Mouse (Mus musculus): ENCODE data around the gene Rbfox1. TPM values are rescaled to one million over a fixed set of nuclear protein-coding genes. Genes with fewer than 3 reads are reported as not detected.

Gene Rbfox1
- polyA plus RNA-seq, 1 experiment: not detected

DNA sequence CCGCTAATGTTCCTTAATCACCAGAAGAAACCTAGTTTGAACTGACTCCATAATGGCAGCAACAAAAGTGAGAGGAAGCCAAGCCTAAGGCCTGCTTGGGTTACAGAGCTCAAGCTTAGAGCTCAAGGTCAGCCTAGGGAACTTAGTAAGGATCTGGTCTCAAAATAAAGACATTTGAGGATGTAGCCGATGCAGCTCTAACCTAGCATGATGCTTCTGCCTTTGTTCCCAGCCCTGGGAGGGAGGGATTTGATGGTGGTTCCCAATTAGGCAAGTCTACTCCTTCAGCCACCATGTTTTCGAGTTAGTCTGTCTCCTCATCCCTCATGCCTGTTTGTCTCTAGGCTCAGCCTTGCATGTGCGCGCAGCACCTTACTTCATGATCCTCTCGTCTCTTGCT lies 1548.1 kb downstream of the Rbfox1 start:
- 97% methylated on average over 6 of the region's 6 CpGs for WGBS
- H3K27ac ChIP-seq (ENCODE audit: insufficient read depth, low read depth, low read length): no peak overlapping the region
- TF ChIP-seq POLR2A (IDR thresholded peaks at IDR 0.05; ENCODE audit: insufficient read depth, low read depth, low read length): no peak
- TF ChIP-seq CTCF (IDR thresholded peaks at IDR 0.05; ENCODE audit: insufficient read depth, low read depth, low read length): no peak
- H3K4me1 ChIP-seq (ENCODE audit: control insufficient read depth, insufficient read depth, low read length): no peaks in the 10 kb centered on the region
- H3K4me3 ChIP-seq (ENCODE audit: insufficient read depth, low read depth, low read length): no peak overlapping the region

DNA sequence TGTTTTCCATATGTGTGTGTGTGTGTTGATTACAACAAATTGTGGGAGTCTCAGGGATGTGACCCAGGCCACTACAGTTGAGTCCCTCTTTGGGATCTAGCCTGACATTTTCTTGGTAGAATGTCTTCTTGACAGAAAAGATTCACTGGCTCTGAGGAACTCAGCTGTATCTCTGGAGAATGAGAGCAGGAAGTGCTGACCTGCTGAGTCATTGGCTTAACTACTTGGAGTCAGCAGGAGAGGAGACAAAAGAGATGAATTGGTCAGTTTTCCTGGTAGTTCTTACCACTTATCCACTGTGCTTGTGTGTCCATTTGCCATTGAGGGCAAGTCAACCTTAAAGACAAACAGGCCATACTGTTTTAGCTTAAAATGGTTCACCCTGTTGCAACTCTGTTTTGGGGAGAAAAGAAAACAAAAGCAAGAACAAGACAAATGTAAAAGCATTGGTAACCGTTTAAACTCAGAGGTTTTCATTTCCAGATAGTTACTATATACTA lies 1561.7 kb downstream of the Rbfox1 start:
- 78% methylated on average over 1 of the region's 1 CpGs for WGBS
- Histone ChIP-seq H3K4me3 (ENCODE audit: insufficient read depth, low read depth, low read length) (no peak overlapping the region), H3K27ac (ENCODE audit: insufficient read depth, low read depth, low read length) (no peak overlapping the region), H3K4me1 (ENCODE audit: control insufficient read depth, insufficient read depth, low read length) (no peaks in the 10 kb centered on the region)
- no peak for TF ChIP-seq CTCF (IDR thresholded peaks at IDR 0.05; ENCODE audit: insufficient read depth, low read depth, low read length)
- no peak for TF ChIP-seq POLR2A (IDR thresholded peaks at IDR 0.05; ENCODE audit: insufficient read depth, low read depth, low read length)

DNA sequence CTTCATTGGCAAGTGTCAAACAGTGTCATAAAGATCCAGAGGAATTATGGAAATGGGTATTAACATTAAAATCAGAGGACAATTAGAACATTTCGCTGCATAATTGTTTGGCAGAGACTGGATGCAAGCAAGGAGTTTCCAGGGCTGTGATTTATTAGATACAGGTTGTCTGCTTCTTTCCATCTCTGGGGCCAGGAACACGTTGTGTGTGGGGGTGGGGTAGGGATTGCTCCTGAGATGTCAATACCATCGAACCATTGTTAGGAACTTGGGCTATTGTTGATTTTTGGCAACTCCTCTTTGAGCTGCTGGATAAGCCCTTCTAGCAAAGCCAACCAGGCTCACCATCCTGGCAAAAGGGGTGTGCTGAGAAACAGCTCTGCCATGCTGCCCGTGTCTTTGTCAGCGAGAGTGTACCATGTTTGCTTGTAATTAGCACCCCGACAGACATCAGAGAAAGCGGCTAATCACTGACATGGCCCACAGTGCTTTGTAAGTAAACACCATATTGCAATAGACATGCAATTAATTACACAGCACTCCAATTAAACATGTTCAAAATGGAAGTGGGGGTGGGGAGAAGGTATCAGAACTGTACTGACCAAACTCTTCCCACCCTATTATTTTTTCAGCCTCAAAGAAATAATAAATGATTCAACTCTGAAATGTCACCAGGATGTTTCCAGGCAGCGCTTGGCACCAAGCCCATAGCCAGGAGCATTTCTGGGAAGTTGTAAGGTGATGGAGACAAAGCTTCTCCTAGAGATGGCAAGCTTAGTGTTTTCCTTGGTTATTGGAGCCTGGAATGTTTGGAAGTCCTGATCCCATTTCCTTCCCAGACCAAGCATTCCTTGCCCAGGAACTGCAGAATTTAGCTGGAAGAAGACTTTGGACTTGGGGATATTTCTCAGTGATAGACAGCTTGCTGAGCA lies 1562.8 kb downstream of the Rbfox1 start:
- H3K4me1 ChIP-seq (ENCODE audit: control insufficient read depth, insufficient read depth, low read length): no peaks in the 10 kb centered on the region
- no peak for TF ChIP-seq CTCF (IDR thresholded peaks at IDR 0.05; ENCODE audit: insufficient read depth, low read depth, low read length)
- no peak for TF ChIP-seq POLR2A (IDR thresholded peaks at IDR 0.05; ENCODE audit: insufficient read depth, low read depth, low read length)
- WGBS: 31% methylated on average over 8 of the region's 8 CpGs
- no peak overlapping the region for H3K4me3 ChIP-seq (ENCODE audit: insufficient read depth, low read depth, low read length)
- H3K27ac ChIP-seq (ENCODE audit: insufficient read depth, low read depth, low read length): no peak overlapping the region

DNA sequence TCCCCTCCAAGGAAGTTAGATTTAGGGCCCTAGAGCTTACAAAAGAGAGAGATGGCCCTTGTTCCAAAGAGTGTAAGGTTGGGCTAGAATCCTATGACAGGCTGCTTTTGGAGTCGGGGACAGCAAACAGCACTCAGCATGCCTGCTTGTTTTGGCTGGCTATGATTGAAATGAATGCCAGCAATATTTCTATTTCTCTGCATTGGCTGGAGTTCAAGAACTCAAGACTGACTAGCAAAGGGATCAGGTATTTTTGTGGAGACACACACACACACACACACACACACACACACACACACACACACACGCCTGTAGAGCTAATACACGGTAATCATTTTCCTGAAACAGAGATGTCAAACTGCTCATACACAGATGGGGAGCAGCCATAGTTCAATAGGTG lies 1566.0 kb downstream of the Rbfox1 start:
- TF ChIP-seq CTCF (IDR thresholded peaks at IDR 0.05; ENCODE audit: insufficient read depth, low read depth, low read length): no peak
- no peaks in the 10 kb centered on the region for H3K4me1 ChIP-seq (ENCODE audit: control insufficient read depth, insufficient read depth, low read length)
- WGBS: 85% methylated on average over 3 of the region's 3 CpGs
- H3K4me3 ChIP-seq (ENCODE audit: insufficient read depth, low read depth, low read length): no peak overlapping the region
- no peak overlapping the region for H3K27ac ChIP-seq (ENCODE audit: insufficient read depth, low read depth, low read length)

DNA sequence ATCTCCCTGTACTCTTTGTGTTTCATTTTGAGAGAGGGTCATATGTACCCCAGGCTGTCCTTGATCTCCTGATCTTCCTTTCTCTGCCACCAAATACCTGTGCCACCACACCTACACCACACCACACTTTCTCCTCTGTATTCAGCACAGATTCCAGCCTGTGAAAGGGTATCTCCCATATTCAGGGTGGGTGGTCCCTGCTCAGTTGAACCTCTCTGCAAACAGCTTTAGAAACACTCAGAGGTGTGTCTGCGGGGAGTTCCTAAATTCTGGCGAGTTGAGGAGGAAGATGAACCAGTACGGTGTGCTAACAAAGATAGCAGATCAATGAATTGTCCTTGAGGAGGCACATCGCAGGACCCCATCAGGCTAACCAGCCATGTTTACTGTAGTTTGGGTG lies 1572.4 kb downstream of the Rbfox1 start:
- WGBS: 88% methylated on average over 4 of the region's 4 CpGs
- Histone ChIP-seq H3K27ac (ENCODE audit: insufficient read depth, low read depth, low read length) (no peak overlapping the region), H3K4me1 (ENCODE audit: control insufficient read depth, insufficient read depth, low read length) (peaks cover 5% of the 10 kb centered on the region), H3K4me3 (ENCODE audit: insufficient read depth, low read depth, low read length) (no peak overlapping the region)
- TF ChIP-seq CTCF (IDR thresholded peaks at IDR 0.05; ENCODE audit: insufficient read depth, low read depth, low read length): no peak
- TF ChIP-seq POLR2A (IDR thresholded peaks at IDR 0.05; ENCODE audit: insufficient read depth, low read depth, low read length): no peak

Data from olfactory bulb, adult 2 months (tissue).